Mouse (Mus musculus) heart, postnatal 0 days (tissue): ENCODE results near the gene Rorc. TPM values are rescaled to one million over a fixed set of nuclear protein-coding genes. Genes with fewer than 3 reads are reported as not detected.

Experiments
- ATAC-seq: fragments of 200-750 bp; cut with Nextera tagmentation; 2 replicates; pipeline ENCODE4 v1.8.0; 2017; ENCODE audit warnings: low read depth, moderate number of reproducible peaks, moderate library complexity; ENCODE audit not compliant: insufficient read depth
- DNase-seq: peaks from one replicate; pipeline ENCODE4 v3.0.0-alpha.2; 2016; ENCODE audit warnings: low spot score
- H3K27ac ChIP-seq: fragments of 300-500 bp; sonication (generic); 2 replicates; pipeline ENCODE4 v1.5.1; 2014; ENCODE audit warnings: low read depth, mild to moderate bottlenecking
- H3K27me3 ChIP-seq: fragments of 300-500 bp; sonication (generic); 2 replicates; pipeline ENCODE4 v1.6.1; 2014; ENCODE audit warnings: low read length, mixed read lengths; ENCODE audit not compliant: control insufficient read depth, insufficient read depth
- H3K36me3 ChIP-seq: fragments of 300-500 bp; sonication (generic); replicated peaks from 2 replicates; pipeline ENCODE4 v1.6.1; 2014; ENCODE audit warnings: low read length, mixed read lengths; ENCODE audit not compliant: control insufficient read depth, insufficient read depth
- H3K4me1 ChIP-seq: fragments of 300-500 bp; sonication (generic); 2 replicates; pipeline ENCODE4 v1.6.1; 2014; ENCODE audit warnings: antibody characterized with exemption; ENCODE audit not compliant: control insufficient read depth, insufficient read depth
- H3K4me2 ChIP-seq: fragments of 300-500 bp; sonication (generic); 2 replicates; pipeline ENCODE4 v1.6.1; 2014; ENCODE audit warnings: low read depth, mild to moderate bottlenecking, low read length, moderate library complexity
- H3K4me3 ChIP-seq: fragments of 300-500 bp; sonication (generic); 2 replicates; pipeline ENCODE4 v1.5.1; 2014; ENCODE audit warnings: low read depth, low read length
- H3K9ac ChIP-seq: fragments of 300-500 bp; sonication (generic); replicated peaks from 2 replicates; pipeline ENCODE4 v1.6.1; 2014; ENCODE audit warnings: low read depth, low read length, mixed read lengths
- H3K9me3 ChIP-seq: fragments of 300-500 bp; sonication (generic); replicated peaks from 2 replicates; pipeline ENCODE4 v1.6.1; 2016; ENCODE audit warnings: low read length; ENCODE audit not compliant: control insufficient read depth
- CTCF ChIP-seq: IDR thresholded peaks from 2 replicates; pipeline ENCODE4 v1.5.1; 2016; ENCODE audit warnings: antibody characterized with exemption, control low read depth, low read depth
- EP300 ChIP-seq: IDR thresholded peaks from 2 replicates; pipeline ENCODE4 v1.6.1; 2016; ENCODE audit warnings: antibody characterized with exemption, low read depth
- WGBS: fragments of 180-500 bp; shearing (Covaris S2); extraction: QIAGEN DNeasy Blood & Tissue Kit; methylation state at CpG from one replicate; pipeline ENCODE4 v1.1.7; 2014; 5-methylcytosine and 5-hydroxymethylcytosine counted together
- polyA plus RNA-seq: library from polyadenylated mRNA; unstranded; fragments of >200 nt; fragmentation: Nextera tagmentation; extraction: Ambion mirVana; gene quantifications from 2 replicates; pipeline ENCODE4 v1.2.1, GENCODE M21; 2015
- total RNA-seq: library from RNA; depleted of rRNA; stranded (reverse); fragments of >200 nt; gene quantifications from 2 replicates; pipeline ENCODE4 v1.2.3, GENCODE M21; 2014; ENCODE audit warnings: low replicate concordance

Rorc gene
- total and polyA plus RNA-seq, 2 experiments from 2014 or later = 13.5 to 55.0 TPM

DNA sequence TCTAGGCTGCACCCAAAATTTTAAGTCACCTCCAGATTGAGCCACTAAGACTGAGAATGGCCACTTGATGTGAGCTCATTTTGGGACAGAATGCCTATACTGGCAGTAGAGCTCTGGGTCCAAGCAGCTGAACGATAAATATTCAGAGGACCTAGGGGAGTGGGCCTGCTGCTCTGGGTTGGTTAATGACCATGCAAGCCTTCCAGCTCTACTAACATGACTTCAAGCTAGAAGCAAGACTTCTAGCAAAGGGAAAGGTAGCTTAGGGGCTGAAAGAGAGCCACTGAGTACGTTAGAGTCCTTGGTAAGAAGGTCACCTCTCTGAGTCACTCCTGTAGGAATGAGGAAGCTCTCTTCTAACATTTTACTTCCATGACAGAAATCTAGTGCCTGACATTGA is 19.5 kb downstream of the Rorc start:
- WGBS = 74% methylated on average over 2 of the region's 2 CpGs
- ATAC-seq = no peak
- Histone ChIP-seq H3K4me2 (no peak overlapping the region), H3K4me3 (no peak overlapping the region), H3K36me3 (no peaks in the 10 kb centered on the region), H3K4me1 (no peaks in the 10 kb centered on the region), H3K27ac (no peak overlapping the region), H3K9ac (no peak overlapping the region), H3K9me3 (no peaks in the 10 kb centered on the region), H3K27me3 (0 out of 2 replicates have a peak, but pooled peaks cover 4% of the 10 kb centered on the region)
- DNase-seq = no peak
- TF ChIP-seq CTCF (no peak), EP300 (no peak)

DNA sequence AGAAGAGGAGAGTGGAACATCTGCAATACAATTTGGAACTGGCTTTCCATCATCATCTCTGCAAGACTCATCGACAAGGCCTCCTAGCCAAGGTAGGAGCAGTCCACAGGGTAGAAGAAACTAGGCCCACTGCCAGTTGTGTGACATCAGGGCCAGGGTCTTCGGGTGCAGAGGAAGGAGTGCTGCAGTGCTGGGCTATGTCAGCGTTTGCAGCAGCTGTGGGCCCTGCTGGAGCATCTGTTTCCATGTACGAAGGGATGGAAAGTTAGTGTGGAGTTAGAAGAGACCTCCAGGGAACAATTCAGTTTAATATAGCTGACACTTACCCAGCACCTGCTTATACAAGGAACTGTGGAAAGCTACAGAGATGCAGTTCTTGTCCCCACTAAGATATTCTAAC is 20.5 kb downstream of the Rorc start:
- 66% methylated on average over 4 of the region's 4 CpGs for WGBS

GRCm38 (mm10) chr3:94396336-94396735 is 23.7 kb downstream of the Rorc start:
- no peaks in the 10 kb centered on the region for H3K36me3 ChIP-seq
- H3K9ac ChIP-seq = no peak overlapping the region
- no peak for TF ChIP-seq CTCF
- no peak for TF ChIP-seq EP300
- H3K4me2 ChIP-seq = no peak overlapping the region
- H3K4me3 ChIP-seq = no peak overlapping the region
- DNase-seq = no peak
- ATAC-seq = no peak
- H3K27me3 ChIP-seq = peaks cover 41% of the 10 kb centered on the region
- WGBS = 68% methylated on average over 1 of the region's 1 CpGs
- H3K27ac ChIP-seq = no peak overlapping the region
- no peaks in the 10 kb centered on the region for H3K9me3 ChIP-seq
- peaks cover 4% of the 10 kb centered on the region; the same call in 1 of the 2 replicates for H3K4me1 ChIP-seq

More for the DNA sequence above, 20.5 kb downstream of the Rorc start:
- Histone ChIP-seq H3K9ac (no peak overlapping the region), H3K4me3 (no peak overlapping the region), H3K27ac (no peak overlapping the region), H3K4me1 (no peaks in the 10 kb centered on the region), H3K36me3 (no peaks in the 10 kb centered on the region), H3K27me3 (0 out of 2 replicates have a peak, but pooled peaks cover 11% of the 10 kb centered on the region), H3K4me2 (no peak overlapping the region), H3K9me3 (no peaks in the 10 kb centered on the region)
- TF ChIP-seq EP300 = no peak
- no peak for TF ChIP-seq CTCF
- ATAC-seq = no peak
- DNase-seq = no peak

GRCm38 (mm10) chr3:94396851-94397250 is 24.3 kb downstream of the Rorc start:
- DNase-seq = no peak
- Histone ChIP-seq H3K4me1 (peaks cover 4% of the 10 kb centered on the region; the same call in 1 of the 2 replicates), H3K4me3 (no peak overlapping the region), H3K9me3 (no peaks in the 10 kb centered on the region), H3K36me3 (no peaks in the 10 kb centered on the region), H3K4me2 (no peak overlapping the region), H3K27me3 (peaks cover 46% of the 10 kb centered on the region), H3K27ac (no peak overlapping the region), H3K9ac (no peak overlapping the region)
- TF ChIP-seq CTCF = no peak
- TF ChIP-seq EP300 = no peak
- 68% methylated on average over 4 of the region's 4 CpGs for WGBS
- ATAC-seq = no peak

DNA sequence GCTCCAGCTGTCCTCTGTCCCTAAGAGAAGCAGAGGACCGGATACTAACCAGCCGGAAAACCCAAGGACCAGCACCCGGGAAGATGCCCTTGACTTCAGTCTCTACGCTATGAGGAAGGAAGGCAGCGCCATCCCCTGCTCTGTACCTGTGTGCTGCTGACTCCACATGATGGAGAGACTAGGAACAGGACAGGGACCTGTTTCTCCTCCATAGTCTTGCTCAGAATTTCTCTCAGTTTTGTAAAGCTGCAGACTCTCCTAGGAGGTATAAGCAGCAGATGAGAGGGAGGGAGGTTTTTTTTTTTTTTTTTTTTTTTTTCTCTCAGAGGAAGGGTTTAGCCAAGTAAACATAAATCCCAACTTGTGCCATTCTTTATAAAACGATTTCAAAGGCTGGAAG is 25.6 kb downstream of the Rorc start, which contains the start of gene Lingo4:
Gene Lingo4 (plus strand): TSS at position 301 of the 400 bp plus-strand sequence.
- H3K9ac ChIP-seq = peak within 1 kb of the TSS; percentile 26
- H3K27ac ChIP-seq = no peak within 1 kb of the TSS
- no peaks in the 10 kb centered on the region for H3K9me3 ChIP-seq
- peak within 1 kb of the TSS; percentile 34 for H3K4me3 ChIP-seq
- TF ChIP-seq CTCF = no peak
- no peak for TF ChIP-seq EP300
- ATAC-seq = no peak
- H3K4me2 ChIP-seq = peak within 1 kb of the TSS; percentile 55
- peaks cover 4% of the 10 kb centered on the region; the same call in 1 of the 2 replicates for H3K4me1 ChIP-seq
- WGBS = 61% methylated on average over 6 of the region's 6 CpGs
- no peaks in the 10 kb centered on the region for H3K36me3 ChIP-seq
- DNase-seq = no peak
- peaks cover 59% of the 10 kb centered on the region for H3K27me3 ChIP-seq

DNA sequence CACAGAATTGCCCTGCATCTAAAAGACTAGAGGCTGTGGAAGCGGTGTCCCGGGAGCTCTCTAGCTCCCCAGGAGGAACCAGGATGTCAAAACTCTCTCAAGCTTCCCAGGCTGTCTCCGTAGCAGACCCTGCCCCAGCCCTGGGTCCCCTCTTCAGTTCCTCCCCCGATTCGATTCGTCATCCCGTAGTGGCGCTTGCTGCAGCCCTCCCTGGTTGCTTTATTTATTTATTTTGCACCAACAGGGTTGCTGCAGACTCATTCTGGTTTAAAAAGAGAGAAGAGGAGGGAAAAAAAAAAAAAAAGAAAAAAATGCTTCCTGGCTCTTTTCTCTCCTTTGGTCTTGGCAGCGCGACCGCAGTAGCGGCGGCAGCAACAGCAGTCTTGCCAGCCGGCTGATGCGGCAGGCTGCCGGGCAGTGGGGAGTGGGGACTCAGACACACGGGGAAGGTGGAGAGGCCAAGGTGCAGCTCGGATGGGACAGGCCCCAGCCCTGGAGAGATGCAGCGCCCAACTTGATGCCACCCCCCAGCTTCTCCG is 26.4 kb downstream of the Rorc start:
- Histone ChIP-seq H3K4me1 (peaks cover 4% of the 10 kb centered on the region; the same call in 1 of the 2 replicates), H3K27ac (no peak overlapping the region), H3K27me3 (peaks cover 62% of the 10 kb centered on the region), H3K9ac (peak overlapping the region; percentile 26), H3K36me3 (no peaks in the 10 kb centered on the region), H3K4me3 (peak overlapping the region; percentile 34), H3K9me3 (no peaks in the 10 kb centered on the region), H3K4me2 (peak overlapping the region; percentile 55)
- WGBS = 1% methylated on average over 20 of the region's 20 CpGs
- no peak for TF ChIP-seq CTCF
- no peak for ATAC-seq
- peak; percentile 31 for DNase-seq
